Mouse (Mus musculus) layer of hippocampus, postnatal 36 days (tissue): ENCODE measurements around the gene Cry2. TPM values are rescaled to one million over a fixed set of nuclear protein-coding genes. Genes with fewer than 3 reads are reported as not detected.

Source experiments
- DNase-seq, 2 experiments: peaks; one replicate each; pipeline ENCODE4 v3.0.0; 2022
- microRNA-seq, 2 experiments: library from miRNA; unstranded; fragments of <30 nt; microRNA quantifications; one replicate each; pipeline ENCODE4 v1.2.0; 2021
- total RNA-seq, 2 experiments: library from RNA; stranded (reverse); gene quantifications; 2 replicates each; pipeline ENCODE4 v1.2.3; 2021

The Cry2 gene
- total RNA-seq, 2 experiments from 2014 or later: 93.7 to 101 TPM

DNA sequence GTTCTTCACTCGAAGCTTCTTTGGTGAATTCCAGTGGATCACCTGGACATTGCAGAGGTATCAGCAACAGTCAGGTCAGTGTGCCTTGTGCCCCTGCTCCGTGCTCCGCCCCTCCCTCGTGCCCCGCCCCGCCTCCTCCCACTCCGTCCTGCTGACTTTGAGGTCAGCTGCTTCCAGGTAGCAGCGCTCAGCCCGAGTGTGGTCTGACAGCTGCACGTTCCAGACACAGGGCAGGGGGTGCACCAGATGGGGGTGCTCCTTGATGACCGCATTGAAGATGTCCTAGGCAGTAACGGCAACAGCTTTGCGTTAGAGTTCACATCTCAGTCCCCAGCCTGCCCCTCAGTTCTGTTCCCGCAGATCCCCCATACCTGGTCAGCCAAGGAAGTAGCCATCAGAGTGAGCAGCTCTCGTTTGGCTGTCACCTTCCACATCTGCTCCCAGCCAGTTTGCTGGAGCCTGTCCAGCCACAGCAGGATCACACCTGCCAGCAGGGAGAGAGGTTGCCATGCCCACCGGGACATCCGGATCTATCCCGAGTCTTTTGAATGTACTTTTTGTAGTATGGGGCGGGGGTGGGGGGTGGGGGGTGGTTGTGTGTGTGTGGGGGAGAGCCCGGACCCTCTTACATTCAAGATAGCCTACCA lies 66.3 kb downstream of the Cry2 start:
- DNase-seq: no peak

DNA sequence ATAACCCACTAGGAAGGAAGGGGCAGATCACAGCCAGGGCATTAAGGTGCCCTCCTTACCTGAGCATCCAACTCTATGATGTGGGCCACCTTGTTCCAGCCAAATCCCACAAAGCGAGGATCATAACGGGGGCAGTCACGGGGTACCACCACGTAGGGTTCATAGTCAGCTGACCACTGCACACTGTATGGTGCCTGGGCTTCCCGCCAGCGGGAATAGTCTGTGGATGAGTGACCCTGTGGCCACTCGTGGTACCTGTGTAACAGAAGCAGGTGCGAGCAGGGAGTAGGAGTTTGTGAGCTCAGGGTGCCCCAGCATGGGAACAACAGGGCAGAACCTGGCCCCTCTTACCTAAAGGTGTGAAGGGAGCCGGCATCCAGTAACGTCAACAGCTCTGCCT lies 68.3 kb downstream of the Cry2 start:
- no peak for DNase-seq

- DNase-seq: no peak
Observed at GRCm38 (mm10) chr2:92364086-92364485, 69.8 kb downstream of the Cry2 start.

DNA sequence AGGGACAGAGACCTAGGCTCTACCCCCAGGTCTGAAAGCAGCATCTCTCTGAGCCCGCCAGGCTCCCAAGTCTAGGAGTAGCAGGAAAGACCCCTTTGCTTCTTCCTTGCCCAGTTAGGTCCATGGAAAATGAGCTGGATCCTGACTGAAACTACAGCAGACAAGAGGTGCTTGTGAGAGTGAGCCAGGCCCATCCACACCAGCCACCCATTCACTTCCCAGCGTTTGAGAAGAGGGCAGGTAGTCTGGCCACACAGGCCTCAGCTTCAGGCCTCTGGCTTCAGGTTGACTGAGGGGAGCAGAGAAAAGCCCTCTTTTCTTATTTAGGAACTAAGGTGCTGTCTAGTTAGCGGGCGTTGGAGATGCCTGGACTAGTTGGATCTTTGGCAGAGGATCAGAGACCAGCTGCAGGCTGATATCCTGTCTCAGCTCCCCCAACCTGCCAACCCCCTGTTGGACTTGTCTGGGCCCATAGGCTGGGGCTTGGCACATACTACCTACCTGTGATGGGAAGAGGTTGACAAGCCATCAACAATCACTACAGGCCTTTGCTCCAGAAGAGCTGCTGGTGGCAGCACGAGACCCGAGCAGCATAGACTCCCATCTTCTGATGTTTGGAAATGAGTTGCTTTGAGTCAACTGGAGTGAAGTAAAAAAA lies 71.1 kb downstream of the Cry2 start:
- no peak for DNase-seq

DNA sequence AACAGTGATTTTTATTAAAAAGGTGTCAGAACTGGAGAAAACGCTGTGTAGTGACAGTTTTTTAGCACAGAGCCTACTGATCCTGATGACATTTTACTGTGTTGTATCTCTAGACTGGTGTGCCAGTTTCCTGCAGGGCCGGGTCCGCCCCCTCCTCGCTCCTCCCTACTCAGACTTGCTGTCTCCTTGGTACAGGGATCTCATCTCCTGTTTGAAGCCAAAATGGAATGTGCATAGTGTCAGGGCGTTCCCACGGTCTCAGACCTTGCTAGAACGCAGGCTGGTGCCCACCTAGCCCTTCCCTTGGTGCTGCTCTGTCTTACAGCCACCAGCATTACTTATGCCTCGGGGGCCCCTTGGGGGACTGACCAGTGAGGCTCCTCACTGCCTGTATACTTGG lies 72.0 kb downstream of the Cry2 start:
- no peak for DNase-seq

- no peak for DNase-seq
Observed at GRCm38 (mm10) chr2:92360893-92361292, 73.0 kb downstream of the Cry2 start.

DNA sequence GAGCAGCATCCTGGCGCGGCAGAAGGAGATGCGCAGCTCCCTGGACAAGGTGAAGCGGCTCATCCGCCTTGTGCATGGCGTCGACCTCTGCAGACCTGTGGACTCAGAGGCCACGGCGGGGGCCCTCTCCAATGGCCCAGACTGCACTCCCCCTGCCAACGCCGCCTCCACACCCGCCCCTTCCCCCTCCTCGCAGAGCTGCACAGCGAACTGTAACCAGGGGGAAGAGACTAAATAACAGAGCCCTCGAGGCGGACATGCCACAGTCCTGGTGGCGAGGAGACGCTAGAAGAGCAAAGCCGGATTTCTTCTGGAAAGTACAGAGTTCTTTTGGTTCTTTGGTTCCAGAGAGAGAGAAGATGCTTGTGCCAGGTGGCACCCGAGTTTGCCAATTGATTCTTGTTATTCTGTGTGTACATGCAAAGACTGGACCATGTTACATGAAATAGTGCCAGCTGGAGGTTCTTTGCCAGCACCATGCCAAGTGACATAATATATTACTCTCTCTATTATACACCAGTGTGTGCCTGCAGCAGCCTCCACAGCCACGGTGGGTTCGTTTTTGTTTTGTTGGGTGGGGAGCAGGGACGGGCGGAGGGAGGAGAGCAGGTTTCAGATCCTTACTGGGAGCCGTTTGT lies 73.5 kb downstream of the Cry2 start:
- no peak for DNase-seq

GRCm38 (mm10) chr2:92359301-92359700 lies 74.5 kb downstream of the Cry2 start:
- DNase-seq: no peak

DNA sequence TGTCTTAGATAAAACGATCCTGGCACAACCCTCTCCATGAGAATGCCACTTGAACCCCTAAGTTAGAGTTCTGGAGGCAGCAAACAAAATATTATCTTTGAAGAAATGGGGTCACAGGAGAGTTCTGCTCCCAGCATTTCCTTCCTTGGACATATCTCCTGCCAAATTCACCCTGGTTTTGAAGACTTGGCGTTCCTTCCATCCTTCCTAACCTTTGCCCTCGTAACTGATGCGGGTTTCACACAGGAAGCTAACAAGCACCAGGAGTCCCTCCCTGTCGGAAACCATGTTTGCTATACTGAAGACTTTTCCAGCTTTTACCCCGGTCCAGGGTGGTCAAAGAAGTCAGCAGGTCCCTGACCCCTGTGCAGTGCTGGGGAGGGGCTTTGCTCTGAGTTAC lies 79.6 kb downstream of the Cry2 start:
- DNase-seq: no peak

Small RNA genes lying within 50 kb of the gene (microRNA-seq; reads per million reads assigned to microRNA genes)
- 2.4 to 3.6 reads per million in 2 experiments for gene Mir7000

Other genes starting within 250 kb of the Cry2 start
- gene Pex16, start 59.4 kb downstream of the Cry2 start, total RNA-seq: 10 to 100 TPM; 32.5 to 39.0 TPM
- gene Large2, start 59.2 kb downstream of the Cry2 start, total RNA-seq: under 1 TPM in 1 of 2 experiments, not detected in 1; 0.81 TPM
- 1 to 10 TPM; 3.8 to 6.4 TPM for gene 1700029I15Rik, start 51.5 kb downstream of the Cry2 start, total RNA-seq
- gene Mapk8ip1, start 32.8 kb downstream of the Cry2 start, total RNA-seq: 100 to 1,000 TPM; 336 to 345 TPM
- gene Slc35c1, start 26.5 kb upstream of the Cry2 start, total RNA-seq: 10 to 100 TPM; 13.3 to 14.5 TPM
- gene Chst1, start 165.7 kb upstream of the Cry2 start, total RNA-seq: 100 to 1,000 TPM; 267 to 302 TPM